Mouse (Mus musculus) liver, embryonic 11.5 days (tissue): ENCODE data around the gene Cep70. TPM values are rescaled to one million over a fixed set of nuclear protein-coding genes. Genes with fewer than 3 reads are reported as not detected.
A peak's percentile ranks its signal among the peaks of the same experiment; 100 is the strongest.

Experiments
- ATAC-seq: fragments of 200-750 bp; cut with Nextera tagmentation; replicated peaks from 2 replicates; pipeline ENCODE4 v1.8.0; 2017; ENCODE audit warnings: moderate number of reproducible peaks, mild to moderate bottlenecking, moderate TSS enrichment, moderate library complexity; ENCODE audit not compliant: low FRiP score
- DNase-seq: peaks from one replicate; pipeline ENCODE4 v3.0.0-alpha.2; 2017; ENCODE audit warnings: low spot score
- H3K27ac ChIP-seq: fragments of 300-500 bp; sonication (generic); 2 replicates; pipeline ENCODE4 v1.5.1; 2014; ENCODE audit warnings: mild to moderate bottlenecking, low read depth, low read length, control low read depth
- H3K27me3 ChIP-seq: fragments of 300-500 bp; sonication (generic); replicated peaks from 2 replicates; pipeline ENCODE4 v1.6.1; 2014; ENCODE audit warnings: low read length, mixed read lengths; ENCODE audit not compliant: control insufficient read depth, insufficient read depth
- H3K36me3 ChIP-seq: fragments of 300-500 bp; sonication (generic); 2 replicates; pipeline ENCODE4 v1.6.1; 2014; ENCODE audit warnings: mild to moderate bottlenecking, low read length, moderate library complexity, mixed read lengths; ENCODE audit not compliant: control insufficient read depth, insufficient read depth
- H3K4me1 ChIP-seq: fragments of 300-500 bp; sonication (generic); replicated peaks from 2 replicates; pipeline ENCODE4 v1.6.1; 2014; ENCODE audit warnings: low read length, mixed read lengths; ENCODE audit not compliant: control insufficient read depth, insufficient read depth
- H3K4me2 ChIP-seq: fragments of 300-500 bp; sonication (generic); 2 replicates; pipeline ENCODE4 v1.6.1; 2014; ENCODE audit warnings: mild to moderate bottlenecking, control low read depth, moderate library complexity
- H3K4me3 ChIP-seq: fragments of 300-500 bp; sonication (generic); 2 replicates; pipeline ENCODE4 v1.5.1; 2014; ENCODE audit warnings: low read depth, low read length, control low read depth
- H3K9ac ChIP-seq: fragments of 300-500 bp; sonication (generic); 2 replicates; pipeline ENCODE4 v1.6.1; 2014; ENCODE audit warnings: low read depth, low read length, control low read depth
- H3K9me3 ChIP-seq: fragments of 300-500 bp; sonication (generic); 2 replicates; pipeline ENCODE4 v1.6.1; 2016; ENCODE audit warnings: low read length, inconsistent platforms, mixed read lengths; ENCODE audit not compliant: control insufficient read depth
- WGBS: fragments of 180-500 bp; shearing (Covaris S2); extraction: QIAGEN DNeasy Blood & Tissue Kit; methylation state at CpG from one replicate; pipeline ENCODE4 v1.1.7; 2014; 5-methylcytosine and 5-hydroxymethylcytosine counted together
- polyA plus RNA-seq: library from polyadenylated mRNA; unstranded; fragments of >200 nt; fragmentation: Nextera tagmentation; extraction: Ambion mirVana; gene quantifications from 2 replicates; pipeline ENCODE4 v1.2.1, GENCODE M21; 2014

Gene Cep70
- polyA plus RNA-seq, 1 experiment from 2014 or later: 49.9 TPM

DNA sequence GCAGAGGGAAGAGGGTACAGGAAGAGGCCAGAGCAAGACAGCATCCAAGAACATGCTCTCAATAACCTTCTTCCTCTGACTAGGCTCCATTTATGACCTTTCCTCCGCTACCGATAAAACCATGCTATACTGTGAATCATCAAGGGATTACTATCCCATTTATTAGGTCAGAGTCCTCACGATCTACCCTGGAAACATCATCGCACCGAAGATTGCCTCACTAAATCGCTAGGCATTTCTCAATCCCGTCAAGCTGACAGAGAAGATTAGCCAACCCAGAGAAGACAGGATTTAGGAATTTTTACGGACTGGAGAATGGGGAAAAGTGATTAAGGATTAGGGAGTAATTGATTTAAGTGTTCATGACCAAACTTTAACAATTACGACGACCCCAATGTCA is 4.9 kb upstream of the Cep70 start:
- H3K4me3 ChIP-seq: no peak overlapping the region
- no peak for DNase-seq
- WGBS: 86% methylated on average over 10 of the region's 10 CpGs
- no peak for ATAC-seq
- no peaks in the 10 kb centered on the region for H3K27me3 ChIP-seq
- H3K4me2 ChIP-seq: no peak overlapping the region
- no peaks in the 10 kb centered on the region for H3K36me3 ChIP-seq
- no peak overlapping the region for H3K27ac ChIP-seq
- 0 out of 2 replicates have a peak, but pooled peaks cover 4% of the 10 kb centered on the region for H3K4me1 ChIP-seq
- no peak overlapping the region for H3K9ac ChIP-seq
- H3K9me3 ChIP-seq: no peaks in the 10 kb centered on the region

GRCm38 (mm10) chr9:99239256-99239655 is 3.9 kb upstream of the Cep70 start:
- H3K9me3 ChIP-seq: no peaks in the 10 kb centered on the region
- DNase-seq: no peak
- no peak for ATAC-seq
- no peak overlapping the region for H3K27ac ChIP-seq
- H3K27me3 ChIP-seq: no peaks in the 10 kb centered on the region
- H3K4me3 ChIP-seq: no peak overlapping the region
- 0 out of 2 replicates have a peak, but pooled peaks cover 4% of the 10 kb centered on the region for H3K4me1 ChIP-seq
- no peak overlapping the region for H3K4me2 ChIP-seq
- no peak overlapping the region for H3K9ac ChIP-seq
- 58% methylated on average over 1 of the region's 1 CpGs for WGBS
- no peaks in the 10 kb centered on the region for H3K36me3 ChIP-seq

GRCm38 (mm10) chr9:99240571-99240970 is 2.6 kb upstream of the Cep70 start:
- Histone ChIP-seq H3K27me3 (no peaks in the 10 kb centered on the region), H3K9me3 (no peaks in the 10 kb centered on the region), H3K9ac (no peak overlapping the region), H3K27ac (no peak overlapping the region), H3K4me1 (peaks cover 7% of the 10 kb centered on the region; the same call in 1 of the 2 replicates), H3K4me2 (no peak overlapping the region), H3K4me3 (no peak overlapping the region), H3K36me3 (no peaks in the 10 kb centered on the region)
- DNase-seq: no peak
- 44% methylated on average over 5 of the region's 5 CpGs for WGBS
- no peak for ATAC-seq

DNA sequence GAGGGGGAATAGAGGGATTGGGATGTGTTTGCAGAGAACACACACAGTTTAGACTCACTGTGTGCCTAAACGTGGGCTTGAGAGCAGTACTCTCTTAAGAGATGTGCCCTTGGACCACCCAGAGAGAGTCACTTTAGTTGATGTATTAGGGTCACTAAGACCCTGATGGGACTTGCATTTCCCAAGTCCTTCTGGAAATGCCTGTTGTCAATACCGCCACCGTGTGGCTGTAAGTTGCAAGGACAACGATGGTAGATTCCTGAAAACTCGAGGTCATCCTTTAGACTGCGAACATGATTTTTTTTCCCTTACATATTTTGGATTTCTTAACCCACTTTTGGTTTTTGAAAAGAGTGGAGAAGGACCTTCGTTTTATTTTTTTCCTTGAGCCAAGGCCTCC is 1.1 kb upstream of the Cep70 start:
- no peak for ATAC-seq

GRCm38 (mm10) chr9:99242533-99243189 is 506 bp upstream of the Cep70 start:
- WGBS: 4% methylated on average over 17 of the region's 17 CpGs
- Histone ChIP-seq H3K27ac (peak overlapping the region; percentile 99), H3K4me3 (peak overlapping the region; percentile 81), H3K27me3 (no peaks in the 10 kb centered on the region), H3K36me3 (peaks cover 4% of the 10 kb centered on the region; the same call in 1 of the 2 replicates), H3K9ac (peak overlapping the region; percentile 83), H3K9me3 (no peaks in the 10 kb centered on the region), H3K4me1 (peaks cover 16% of the 10 kb centered on the region; the same call in 1 of the 2 replicates), H3K4me2 (peak overlapping the region; percentile 72)
- DNase-seq (peak; percentile 54), ATAC-seq (peak; percentile 86)

More for the DNA sequence above, 1.1 kb upstream of the Cep70 start:
- Histone ChIP-seq H3K27me3 (no peaks in the 10 kb centered on the region), H3K9me3 (no peaks in the 10 kb centered on the region), H3K36me3 (0 out of 2 replicates have a peak, but pooled peaks cover under 1% of the 10 kb centered on the region), H3K27ac (peak overlapping the region; percentile 99), H3K4me3 (peak overlapping the region; percentile 81), H3K4me2 (peak overlapping the region; percentile 72), H3K9ac (no peak overlapping the region; the same call in 1 of the 2 replicates), H3K4me1 (peaks cover 11% of the 10 kb centered on the region; the same call in 1 of the 2 replicates)
- DNase-seq: no peak
- WGBS: 2% methylated on average over 7 of the region's 7 CpGs

GRCm38 (mm10) chr9:99243895-99244293 is 727 bp downstream of the Cep70 start:
- H3K27me3 ChIP-seq: no peaks in the 10 kb centered on the region
- WGBS: 4% methylated on average over 10 of the region's 10 CpGs
- ATAC-seq: no peak
- peak overlapping the region; percentile 72 for H3K4me2 ChIP-seq
- no peaks in the 10 kb centered on the region for H3K9me3 ChIP-seq
- H3K4me1 ChIP-seq: peaks cover 27% of the 10 kb centered on the region
- H3K9ac ChIP-seq: peak overlapping the region; percentile 83
- H3K36me3 ChIP-seq: peaks cover 6% of the 10 kb centered on the region; the same call in 1 of the 2 replicates
- no peak for DNase-seq
- peak overlapping the region; percentile 99 for H3K27ac ChIP-seq
- peak overlapping the region; percentile 81 for H3K4me3 ChIP-seq

- no peak overlapping the region for H3K27ac ChIP-seq
- no peaks in the 10 kb centered on the region for H3K27me3 ChIP-seq
- no peak overlapping the region for H3K4me2 ChIP-seq
- H3K9ac ChIP-seq: no peak overlapping the region
- 58% methylated on average over 8 of the region's 8 CpGs for WGBS
- H3K4me1 ChIP-seq: peaks cover 25% of the 10 kb centered on the region
- ATAC-seq (peak; percentile 58), DNase-seq (no peak)
- H3K4me3 ChIP-seq: no peak overlapping the region
- H3K9me3 ChIP-seq: no peaks in the 10 kb centered on the region
- peaks cover 11% of the 10 kb centered on the region for H3K36me3 ChIP-seq
Measured at GRCm38 (mm10) chr9:99248304-99248703, 5.1 kb downstream of the Cep70 start.

DNA sequence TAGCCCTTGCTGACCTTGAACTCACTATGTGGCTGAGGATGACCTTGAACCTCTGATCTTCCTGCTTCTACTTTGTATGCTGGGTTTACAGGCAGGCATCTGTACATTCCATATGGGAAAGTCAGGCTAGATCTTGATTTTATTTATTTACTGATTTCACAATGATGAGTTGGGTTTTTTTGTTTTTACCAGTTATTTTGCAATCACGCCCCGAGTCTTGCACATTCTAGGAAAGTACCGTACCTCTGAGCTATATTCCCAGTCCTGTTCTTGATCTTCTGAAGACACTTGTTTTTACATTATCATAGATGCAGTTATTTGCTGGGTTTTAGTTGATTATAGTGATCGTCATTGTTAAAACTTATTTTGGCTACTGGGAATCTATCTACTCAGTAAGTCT is 5.7 kb downstream of the Cep70 start:
- H3K4me3 ChIP-seq: no peak overlapping the region
- no peak overlapping the region for H3K4me2 ChIP-seq
- no peak for ATAC-seq
- no peaks in the 10 kb centered on the region for H3K27me3 ChIP-seq
- peaks cover 11% of the 10 kb centered on the region for H3K36me3 ChIP-seq
- WGBS: 95% methylated on average over 4 of the region's 4 CpGs
- H3K9ac ChIP-seq: no peak overlapping the region
- H3K9me3 ChIP-seq: no peaks in the 10 kb centered on the region
- H3K4me1 ChIP-seq: peaks cover 25% of the 10 kb centered on the region
- no peak for DNase-seq
- no peak overlapping the region for H3K27ac ChIP-seq

- Histone ChIP-seq H3K4me2 (no peak overlapping the region), H3K9me3 (no peaks in the 10 kb centered on the region), H3K27me3 (no peaks in the 10 kb centered on the region), H3K9ac (no peak overlapping the region), H3K27ac (no peak overlapping the region), H3K4me3 (no peak overlapping the region), H3K4me1 (peaks cover 2% of the 10 kb centered on the region), H3K36me3 (peaks cover 11% of the 10 kb centered on the region)
- WGBS: 75% methylated on average over 10 of the region's 10 CpGs
- ATAC-seq (no peak), DNase-seq (no peak)
Measured at GRCm38 (mm10) chr9:99253861-99254260, 10.7 kb downstream of the Cep70 start.
